Mouse (Mus musculus): Measurements from ENCODE around the gene Nkapl. TPM values are rescaled to one million over a fixed set of nuclear protein-coding genes. Genes with fewer than 3 reads are reported as not detected.
A peak's percentile ranks its signal among the peaks of the same experiment; 100 is the strongest.
"Not testable (repeated sequence)": the region's sequence is repeated elsewhere in the genome, so short reads cannot be mapped to it uniquely, and the experiment has no call there.

The Nkapl gene
- total and polyA plus RNA-seq, 2 experiments from 2014 or later: 1.8 TPM; not detected in 1

DNA sequence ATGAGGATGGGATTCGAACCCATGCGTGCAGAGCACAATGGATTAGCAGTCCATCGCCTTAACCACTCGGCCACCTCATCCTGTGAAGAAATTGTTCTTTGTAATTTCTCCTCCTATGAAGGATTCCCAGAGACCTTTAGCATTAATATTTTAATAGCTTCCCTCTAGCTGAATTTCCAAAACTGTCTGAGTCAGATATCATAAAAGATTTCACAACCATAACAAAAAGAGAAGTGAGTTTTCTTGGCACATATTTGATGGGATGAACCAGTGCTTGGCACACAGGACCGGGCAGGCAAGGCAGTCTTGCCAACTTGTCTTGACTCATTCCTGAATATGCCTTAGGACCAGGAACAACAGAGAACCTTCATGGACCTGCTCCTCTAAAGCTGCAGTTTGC lies 24.5 kb upstream of the Nkapl start:
- Histone ChIP-seq H3K27ac (ENCODE audit: low read depth) (no peak overlapping the region), H3K4me3 (ENCODE audit: low read depth, low read length) (no peak overlapping the region), H3K4me2 (ENCODE audit: low read depth, low read length) (no peak overlapping the region), H3K4me1 (ENCODE audit: control insufficient read depth, insufficient read depth) (no peaks in the 10 kb centered on the region), H3K9ac (replicated peaks; ENCODE audit: low read depth, low read length) (no peak overlapping the region), H3K36me3 (replicated peaks; ENCODE audit: control insufficient read depth, insufficient read depth, low read length) (no peaks in the 10 kb centered on the region), H3K27me3 (ENCODE audit: control insufficient read depth, insufficient read depth, low read length) (no peaks in the 10 kb centered on the region), H3K9me3 (replicated peaks; ENCODE audit: control insufficient read depth, low read length) (no peaks in the 10 kb centered on the region)
- 88% methylated on average over 5 of the region's 5 CpGs for WGBS
- DNase-seq (ENCODE audit: low spot score) (no peak), ATAC-seq (ENCODE audit: insufficient read depth, low read depth) (no peak)
- TF ChIP-seq EP300 (IDR thresholded peaks at IDR 0.05; ENCODE audit: low read depth) (no peak), CTCF (IDR thresholded peaks at IDR 0.05; ENCODE audit: low read depth) (no peak)

DNA sequence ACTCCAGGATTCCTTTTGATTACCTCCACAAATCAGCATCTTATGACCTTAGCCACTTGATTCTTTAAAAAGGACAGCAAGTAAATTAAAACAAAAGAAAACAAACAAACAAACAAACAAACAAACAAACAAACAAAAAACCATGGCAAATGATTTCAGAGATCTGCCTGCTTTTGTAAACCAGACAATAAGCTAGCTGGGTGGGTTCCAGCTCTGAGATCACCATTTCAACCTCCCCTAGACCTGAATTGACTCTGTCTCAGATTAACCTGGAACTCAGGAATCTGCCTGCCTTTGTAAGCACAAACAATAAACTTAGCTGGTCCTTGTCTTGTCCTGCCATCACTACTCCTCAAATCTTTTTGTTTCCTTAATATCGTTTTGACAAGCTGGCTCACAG lies 18.6 kb upstream of the Nkapl start:
- no peak overlapping the region for H3K4me2 ChIP-seq (ENCODE audit: low read depth, low read length)
- H3K36me3 ChIP-seq (replicated peaks; ENCODE audit: control insufficient read depth, insufficient read depth, low read length): peaks cover 14% of the 10 kb centered on the region; the same call in 1 of the 2 replicates
- peaks cover 4% of the 10 kb centered on the region; the same call in 1 of the 2 replicates for H3K9me3 ChIP-seq (replicated peaks; ENCODE audit: control insufficient read depth, low read length)
- no peak for TF ChIP-seq EP300 (IDR thresholded peaks at IDR 0.05; ENCODE audit: low read depth)
- no peak for TF ChIP-seq CTCF (IDR thresholded peaks at IDR 0.05; ENCODE audit: low read depth)
- no peak overlapping the region for H3K9ac ChIP-seq (replicated peaks; ENCODE audit: low read depth, low read length)
- 79% methylated on average over 1 of the region's 1 CpGs for WGBS
- no peak overlapping the region for H3K4me3 ChIP-seq (ENCODE audit: low read depth, low read length)
- H3K27ac ChIP-seq (ENCODE audit: low read depth): no peak overlapping the region
- DNase-seq (ENCODE audit: low spot score) (no peak), ATAC-seq (ENCODE audit: insufficient read depth, low read depth) (no peak)
- H3K27me3 ChIP-seq (ENCODE audit: control insufficient read depth, insufficient read depth, low read length): no peaks in the 10 kb centered on the region
- H3K4me1 ChIP-seq (ENCODE audit: control insufficient read depth, insufficient read depth): no peaks in the 10 kb centered on the region

DNA sequence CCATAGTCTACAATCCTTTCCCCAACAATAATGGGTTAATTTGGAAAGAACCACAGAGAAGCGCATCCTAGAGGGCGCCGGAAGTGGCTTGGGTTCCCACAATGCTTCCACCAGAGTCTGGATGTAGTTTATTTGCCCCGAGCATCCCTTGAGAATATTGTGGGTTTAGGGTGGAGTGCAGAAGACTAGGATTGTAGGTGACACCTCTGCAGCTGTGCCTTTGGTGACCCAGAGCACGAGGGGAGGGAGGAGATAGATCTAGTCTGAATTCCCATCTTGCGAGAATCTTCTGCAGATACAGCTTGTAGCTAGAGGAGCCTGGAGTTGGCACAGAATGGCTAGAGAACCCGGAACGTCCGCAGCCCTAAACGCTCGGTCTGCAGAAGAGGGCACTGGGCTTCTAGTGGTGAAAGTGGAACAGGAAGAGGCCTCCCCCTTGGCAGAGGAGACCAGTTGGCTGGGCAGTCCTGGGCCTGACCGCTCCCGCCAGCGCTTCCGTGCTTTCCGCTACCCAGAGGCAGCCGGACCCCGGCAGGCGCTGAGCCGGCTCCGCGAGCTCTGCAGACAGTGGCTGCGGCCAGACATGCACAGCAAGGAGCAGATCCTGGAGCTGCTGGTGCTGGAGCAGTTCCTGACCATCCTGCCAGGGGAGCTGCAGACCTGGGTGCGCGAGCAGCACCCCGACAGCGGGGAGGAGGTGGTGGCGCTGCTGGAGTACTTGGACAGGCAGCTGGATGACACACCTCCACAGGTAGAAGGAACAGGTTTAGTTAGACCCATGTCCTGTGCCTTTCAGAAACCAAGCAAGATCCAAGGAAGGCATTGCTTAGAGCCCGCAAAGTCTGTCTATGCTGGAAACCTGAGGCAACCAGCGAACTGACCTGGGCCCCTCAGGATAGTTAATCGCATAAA lies 10.7 kb upstream of the Nkapl start, which contains the start of the genes Zkscan4 and Gm10065:
Zkscan4 (plus strand) TSS at position 149 of the 912 bp plus-strand sequence.
Gm10065 (minus strand) TSS at position 683 of the 912 bp plus-strand sequence.
- peak; percentile 50 for DNase-seq (ENCODE audit: low spot score)
- not testable (repeated sequence) for H3K27me3 ChIP-seq (ENCODE audit: control insufficient read depth, insufficient read depth, low read length); H3K9me3 ChIP-seq (replicated peaks; ENCODE audit: control insufficient read depth, low read length); H3K4me1 ChIP-seq (ENCODE audit: control insufficient read depth, insufficient read depth); H3K36me3 ChIP-seq (replicated peaks; ENCODE audit: control insufficient read depth, insufficient read depth, low read length)
- TF ChIP-seq CTCF (IDR thresholded peaks at IDR 0.05; ENCODE audit: low read depth): peak; percentile 18; the same call in 1 of the 2 replicates
- H3K27ac ChIP-seq (ENCODE audit: low read depth): peak within 1 kb of the TSS; percentile 78
- peak within 1 kb of the TSS; percentile 43 for H3K9ac ChIP-seq (replicated peaks; ENCODE audit: low read depth, low read length)
- peak; percentile 84 for ATAC-seq (ENCODE audit: insufficient read depth, low read depth)
- peak within 1 kb of the TSS; percentile 56 for H3K4me3 ChIP-seq (ENCODE audit: low read depth, low read length)
- WGBS: 5% methylated on average over 31 of the region's 31 CpGs
- peak within 1 kb of the TSS; percentile 64 for H3K4me2 ChIP-seq (ENCODE audit: low read depth, low read length)

DNA sequence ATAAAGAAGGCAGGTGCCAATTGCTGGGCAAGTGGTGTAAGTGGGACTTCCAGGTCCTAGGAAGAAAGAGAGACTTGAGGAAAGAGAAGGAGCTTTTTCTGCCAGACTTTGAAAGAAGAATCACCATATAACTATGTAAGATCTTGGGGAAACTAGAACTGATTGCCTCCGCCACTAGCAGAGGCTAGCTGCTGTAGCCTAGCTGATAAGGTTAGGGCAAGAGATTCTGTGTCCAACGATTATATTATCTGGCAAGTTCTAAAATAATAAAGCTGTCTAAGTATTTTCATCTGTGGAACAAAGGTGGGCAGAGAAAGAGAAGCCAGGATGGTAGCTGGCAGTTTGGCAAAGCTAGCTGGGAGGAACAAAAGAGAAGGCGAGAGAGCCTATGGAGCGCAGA lies 4.1 kb upstream of the Nkapl start:
- Histone ChIP-seq H3K27me3 (ENCODE audit: control insufficient read depth, insufficient read depth, low read length) (no peaks in the 10 kb centered on the region), H3K36me3 (replicated peaks; ENCODE audit: control insufficient read depth, insufficient read depth, low read length) (no peaks in the 10 kb centered on the region), H3K4me3 (ENCODE audit: low read depth, low read length) (no peak overlapping the region), H3K4me1 (ENCODE audit: control insufficient read depth, insufficient read depth) (no peaks in the 10 kb centered on the region), H3K9me3 (replicated peaks; ENCODE audit: control insufficient read depth, low read length) (no peaks in the 10 kb centered on the region), H3K9ac (replicated peaks; ENCODE audit: low read depth, low read length) (no peak overlapping the region), H3K27ac (ENCODE audit: low read depth) (no peak overlapping the region), H3K4me2 (ENCODE audit: low read depth, low read length) (no peak overlapping the region)
- 28% methylated on average over 4 of the region's 4 CpGs for WGBS
- TF ChIP-seq EP300 (IDR thresholded peaks at IDR 0.05; ENCODE audit: low read depth): no peak
- TF ChIP-seq CTCF (IDR thresholded peaks at IDR 0.05; ENCODE audit: low read depth): no peak
- ATAC-seq (ENCODE audit: insufficient read depth, low read depth) (no peak), DNase-seq (ENCODE audit: low spot score) (no peak)

DNA sequence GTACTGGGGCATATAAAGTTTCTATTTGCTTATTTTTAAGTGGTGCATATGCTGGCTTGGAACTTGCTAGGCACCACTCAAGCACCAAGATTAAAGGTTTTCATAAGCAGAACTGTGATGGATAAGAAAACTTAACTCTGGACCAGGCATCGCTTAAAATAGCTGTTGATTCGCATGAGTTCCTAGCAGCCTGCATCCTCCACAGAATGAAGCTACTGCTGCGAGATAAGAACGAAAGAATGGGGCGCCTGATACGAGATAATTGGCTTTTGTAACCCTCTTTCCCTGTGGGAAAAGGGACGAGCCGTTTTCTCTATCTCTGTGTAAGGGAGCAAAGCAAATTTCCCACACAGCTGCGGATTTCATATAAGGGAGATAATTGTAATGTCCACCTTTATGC lies 788 bp upstream of the Nkapl start:
- H3K9ac ChIP-seq (replicated peaks; ENCODE audit: low read depth, low read length): no peak overlapping the region
- H3K4me3 ChIP-seq (ENCODE audit: low read depth, low read length): peak overlapping the region; percentile 58; the same call in 1 of the 2 replicates
- H3K4me1 ChIP-seq (ENCODE audit: control insufficient read depth, insufficient read depth): no peaks in the 10 kb centered on the region

More for the DNA sequence above, 788 bp upstream of the Nkapl start:
- Histone ChIP-seq H3K4me2 (ENCODE audit: low read depth, low read length) (peak overlapping the region; percentile 81), H3K36me3 (replicated peaks; ENCODE audit: control insufficient read depth, insufficient read depth, low read length) (no peaks in the 10 kb centered on the region), H3K9me3 (replicated peaks; ENCODE audit: control insufficient read depth, low read length) (no peaks in the 10 kb centered on the region), H3K27me3 (ENCODE audit: control insufficient read depth, insufficient read depth, low read length) (no peaks in the 10 kb centered on the region), H3K27ac (ENCODE audit: low read depth) (no peak overlapping the region)
- no peak for DNase-seq (ENCODE audit: low spot score)
- 7% methylated on average over 9 of the region's 9 CpGs for WGBS
- no peak for TF ChIP-seq EP300 (IDR thresholded peaks at IDR 0.05; ENCODE audit: low read depth)
- TF ChIP-seq CTCF (IDR thresholded peaks at IDR 0.05; ENCODE audit: low read depth): no peak
- ATAC-seq (ENCODE audit: insufficient read depth, low read depth): no peak
